Mouse (Mus musculus): ENCODE data around the gene Papln. TPM values are rescaled to one million over a fixed set of nuclear protein-coding genes. Genes with fewer than 3 reads are reported as not detected.

Papln gene
- polyA plus RNA-seq, 1 experiment, result 2.5 TPM

GRCm38 (mm10) chr12:83764519-83764918 is 1.1 kb downstream of the Papln start:
- no peak for DNase-seq (ENCODE audit: low read depth, low spot score)
- 58% methylated on average over 10 of the region's 10 CpGs for WGBS

GRCm38 (mm10) chr12:83765965-83766603 is 2.6 kb downstream of the Papln start:
- no peak for DNase-seq (ENCODE audit: low read depth, low spot score)
- WGBS, result 87% methylated on average over 13 of the region's 13 CpGs

GRCm38 (mm10) chr12:83767833-83768232 is 4.4 kb downstream of the Papln start:
- no peak for DNase-seq (ENCODE audit: low read depth, low spot score)
- WGBS, result 75% methylated on average over 9 of the region's 9 CpGs

- DNase-seq (ENCODE audit: low read depth, low spot score), result no peak
- WGBS, result 62% methylated on average over 14 of the region's 14 CpGs
Observed at GRCm38 (mm10) chr12:83768235-83768899, 4.9 kb downstream of the Papln start.

- no peak for DNase-seq (ENCODE audit: low read depth, low spot score)
- WGBS, result 33% methylated on average over 25 of the region's 25 CpGs
Observed at GRCm38 (mm10) chr12:83770418-83771256, 7.2 kb downstream of the Papln start.

- DNase-seq (ENCODE audit: low read depth, low spot score), result no peak
- WGBS, result 88% methylated on average over 12 of the region's 12 CpGs
Observed at GRCm38 (mm10) chr12:83775621-83776020, 12.2 kb downstream of the Papln start.

- DNase-seq (ENCODE audit: low read depth, low spot score), result no peak
- 87% methylated on average over 7 of the region's 7 CpGs for WGBS
Observed at GRCm38 (mm10) chr12:83776766-83777165, 13.3 kb downstream of the Papln start.

- WGBS, result 93% methylated on average over 3 of the region's 3 CpGs
- no peak for DNase-seq (ENCODE audit: low read depth, low spot score)
Observed at GRCm38 (mm10) chr12:83780181-83780580, 16.7 kb downstream of the Papln start.

GRCm38 (mm10) chr12:83781204-83781603 is 17.8 kb downstream of the Papln start:
- WGBS, result 76% methylated on average over 7 of the region's 7 CpGs
- no peak for DNase-seq (ENCODE audit: low read depth, low spot score)

- 79% methylated on average over 23 of the region's 23 CpGs for WGBS
- no peak for DNase-seq (ENCODE audit: low read depth, low spot score)
Observed at GRCm38 (mm10) chr12:83781640-83782278, 18.3 kb downstream of the Papln start.

- no peak for DNase-seq (ENCODE audit: low read depth, low spot score)
- 89% methylated on average over 10 of the region's 10 CpGs for WGBS
Observed at GRCm38 (mm10) chr12:83782669-83783068, 19.2 kb downstream of the Papln start.

GRCm38 (mm10) chr12:83785305-83785704 is 21.9 kb downstream of the Papln start:
- DNase-seq (ENCODE audit: low read depth, low spot score), result no peak
- WGBS, result 76% methylated on average over 4 of the region's 4 CpGs

- DNase-seq (ENCODE audit: low read depth, low spot score), result no peak
- 87% methylated on average over 17 of the region's 17 CpGs for WGBS
Observed at GRCm38 (mm10) chr12:83789051-83789780, 25.8 kb downstream of the Papln start.

- DNase-seq (ENCODE audit: low read depth, low spot score), result no peak
- 52% methylated on average over 4 of the region's 4 CpGs for WGBS
Observed at GRCm38 (mm10) chr12:83789781-83790140, 26.3 kb downstream of the Papln start.

- no peak for DNase-seq (ENCODE audit: low read depth, low spot score)
- WGBS, result 76% methylated on average over 4 of the region's 4 CpGs
Observed at GRCm38 (mm10) chr12:83790749-83791148, 27.3 kb downstream of the Papln start.

- DNase-seq (ENCODE audit: low read depth, low spot score), result no peak
- 94% methylated on average over 10 of the region's 10 CpGs for WGBS
Observed at GRCm38 (mm10) chr12:83791737-83792136, 28.3 kb downstream of the Papln start.

- 79% methylated on average over 10 of the region's 10 CpGs for WGBS
- DNase-seq (ENCODE audit: low read depth, low spot score), result no peak
Observed at GRCm38 (mm10) chr12:83792706-83793410, 29.4 kb downstream of the Papln start.

- 65% methylated on average over 2 of the region's 2 CpGs for WGBS
Observed at GRCm38 (mm10) chr12:83795051-83795450, 31.6 kb downstream of the Papln start.

GRCm38 (mm10) chr12:83795586-83795985 is 32.2 kb downstream of the Papln start:
- WGBS, result 81% methylated on average over 7 of the region's 7 CpGs
- DNase-seq (ENCODE audit: low read depth, low spot score), result no peak

More at GRCm38 (mm10) chr12:83795051-83795450, 31.6 kb downstream of the Papln start:
- DNase-seq (ENCODE audit: low read depth, low spot score), result no peak
